Mouse (Mus musculus): ENCODE results near the gene Hist1h2ah. TPM values are rescaled to one million over a fixed set of nuclear protein-coding genes. Genes with fewer than 3 reads are reported as not detected.

The Hist1h2ah gene
- polyA plus RNA-seq, 1 experiment from 2014 or later: 3.3 TPM

GRCm38 (mm10) chr13:21999147-21999546 lies 36.2 kb downstream of the Hist1h2ah start:
- peaks cover 4% of the 10 kb centered on the region; the same call in 1 of the 2 replicates for H3K4me1 ChIP-seq
- no peaks in the 10 kb centered on the region for H3K36me3 ChIP-seq
- H3K27ac ChIP-seq: no peak overlapping the region
- no peak overlapping the region for H3K9ac ChIP-seq
- no peak overlapping the region for H3K4me2 ChIP-seq (replicated peaks)
- H3K9me3 ChIP-seq: no peaks in the 10 kb centered on the region
- H3K27me3 ChIP-seq (replicated peaks): peaks cover 93% of the 10 kb centered on the region
- H3K4me3 ChIP-seq: no peak overlapping the region
- WGBS: 29% methylated on average over 4 of the region's 4 CpGs
- ATAC-seq (ENCODE audit: low FRiP score, low read depth): no peak

- no peak for ATAC-seq (ENCODE audit: low FRiP score, low read depth)
- Histone ChIP-seq H3K27ac (no peak overlapping the region), H3K4me3 (no peak overlapping the region), H3K9ac (no peak overlapping the region), H3K36me3 (no peaks in the 10 kb centered on the region), H3K4me1 (peaks cover 4% of the 10 kb centered on the region; the same call in 1 of the 2 replicates), H3K9me3 (no peaks in the 10 kb centered on the region), H3K27me3 (replicated peaks) (peaks cover 90% of the 10 kb centered on the region), H3K4me2 (replicated peaks) (no peak overlapping the region)
- 22% methylated on average over 3 of the region's 3 CpGs for WGBS
Observed at GRCm38 (mm10) chr13:21998412-21998811, 37.0 kb downstream of the Hist1h2ah start.

GRCm38 (mm10) chr13:21997821-21998220 lies 37.5 kb downstream of the Hist1h2ah start:
- no peak overlapping the region for H3K27ac ChIP-seq
- H3K9ac ChIP-seq: no peak overlapping the region
- H3K4me3 ChIP-seq: no peak overlapping the region
- H3K36me3 ChIP-seq: no peaks in the 10 kb centered on the region
- H3K9me3 ChIP-seq: no peaks in the 10 kb centered on the region
- WGBS: 2% methylated on average over 4 of the region's 4 CpGs
- peaks cover 87% of the 10 kb centered on the region for H3K27me3 ChIP-seq (replicated peaks)
- ATAC-seq (ENCODE audit: low FRiP score, low read depth): no peak
- peaks cover 4% of the 10 kb centered on the region; the same call in 1 of the 2 replicates for H3K4me1 ChIP-seq
- peak overlapping the region; percentile 50 for H3K4me2 ChIP-seq (replicated peaks)

GRCm38 (mm10) chr13:21997201-21997820 lies 38.1 kb downstream of the Hist1h2ah start:
- Histone ChIP-seq H3K27ac (no peak overlapping the region), H3K9me3 (no peaks in the 10 kb centered on the region), H3K27me3 (replicated peaks) (peaks cover 84% of the 10 kb centered on the region), H3K4me2 (replicated peaks) (peak overlapping the region; percentile 50), H3K4me3 (peak overlapping the region; percentile 20), H3K4me1 (peaks cover 4% of the 10 kb centered on the region; the same call in 1 of the 2 replicates), H3K36me3 (no peaks in the 10 kb centered on the region), H3K9ac (no peak overlapping the region)
- WGBS: 1% methylated on average over 21 of the region's 21 CpGs
- ATAC-seq (ENCODE audit: low FRiP score, low read depth): no peak

GRCm38 (mm10) chr13:21996840-21997185 lies 38.6 kb downstream of the Hist1h2ah start:
- H3K4me2 ChIP-seq (replicated peaks): peak overlapping the region; percentile 50
- no peak for ATAC-seq (ENCODE audit: low FRiP score, low read depth)
- H3K9me3 ChIP-seq: no peaks in the 10 kb centered on the region
- no peaks in the 10 kb centered on the region for H3K36me3 ChIP-seq
- H3K4me3 ChIP-seq: peak overlapping the region; percentile 20
- H3K27me3 ChIP-seq (replicated peaks): peaks cover 79% of the 10 kb centered on the region
- no peak overlapping the region for H3K27ac ChIP-seq
- WGBS: under 1% methylated on average over 13 of the region's 13 CpGs
- peaks cover 4% of the 10 kb centered on the region; the same call in 1 of the 2 replicates for H3K4me1 ChIP-seq
- no peak overlapping the region for H3K9ac ChIP-seq

GRCm38 (mm10) chr13:21996101-21996839 lies 39.1 kb downstream of the Hist1h2ah start:
- no peak for ATAC-seq (ENCODE audit: low FRiP score, low read depth)
- Histone ChIP-seq H3K9me3 (no peaks in the 10 kb centered on the region), H3K4me3 (peak overlapping the region; percentile 28), H3K36me3 (no peaks in the 10 kb centered on the region), H3K4me1 (peaks cover 4% of the 10 kb centered on the region; the same call in 1 of the 2 replicates), H3K4me2 (replicated peaks) (peak overlapping the region; percentile 57), H3K27ac (no peak overlapping the region), H3K9ac (no peak overlapping the region), H3K27me3 (replicated peaks) (peaks cover 73% of the 10 kb centered on the region)
- WGBS: 2% methylated on average over 12 of the region's 12 CpGs

- Histone ChIP-seq H3K9me3 (no peaks in the 10 kb centered on the region), H3K27ac (no peak overlapping the region), H3K4me1 (peaks cover 4% of the 10 kb centered on the region; the same call in 1 of the 2 replicates), H3K36me3 (no peaks in the 10 kb centered on the region), H3K4me2 (replicated peaks) (peak overlapping the region; percentile 57), H3K4me3 (peak overlapping the region; percentile 28), H3K9ac (no peak overlapping the region), H3K27me3 (replicated peaks) (peaks cover 65% of the 10 kb centered on the region)
- under 1% methylated on average over 21 of the region's 21 CpGs for WGBS
- no peak for ATAC-seq (ENCODE audit: low FRiP score, low read depth)
Observed at GRCm38 (mm10) chr13:21995331-21995914, 39.9 kb downstream of the Hist1h2ah start.

- no peak overlapping the region for H3K9ac ChIP-seq
- peaks cover 4% of the 10 kb centered on the region; the same call in 1 of the 2 replicates for H3K4me1 ChIP-seq
- H3K4me3 ChIP-seq: peak overlapping the region; percentile 28; the same call in 1 of the 2 replicates
- WGBS: 4% methylated on average over 8 of the region's 8 CpGs
- H3K4me2 ChIP-seq (replicated peaks): peak overlapping the region; percentile 57
- H3K9me3 ChIP-seq: no peaks in the 10 kb centered on the region
- no peak for ATAC-seq (ENCODE audit: low FRiP score, low read depth)
- no peak overlapping the region for H3K27ac ChIP-seq
- no peaks in the 10 kb centered on the region for H3K36me3 ChIP-seq
- H3K27me3 ChIP-seq (replicated peaks): peaks cover 61% of the 10 kb centered on the region
Observed at GRCm38 (mm10) chr13:21994896-21995295, 40.5 kb downstream of the Hist1h2ah start.

- Histone ChIP-seq H3K4me2 (replicated peaks) (no peak overlapping the region), H3K9me3 (no peaks in the 10 kb centered on the region), H3K36me3 (no peaks in the 10 kb centered on the region), H3K4me3 (no peak overlapping the region), H3K4me1 (peaks cover 4% of the 10 kb centered on the region; the same call in 1 of the 2 replicates), H3K27me3 (replicated peaks) (peaks cover 53% of the 10 kb centered on the region), H3K27ac (no peak overlapping the region), H3K9ac (no peak overlapping the region)
- no peak for ATAC-seq (ENCODE audit: low FRiP score, low read depth)
- WGBS: under 1% methylated on average over 22 of the region's 22 CpGs
Observed at GRCm38 (mm10) chr13:21993957-21994738, 41.2 kb downstream of the Hist1h2ah start.

GRCm38 (mm10) chr13:21992550-21992949 lies 42.8 kb downstream of the Hist1h2ah start:
- no peak overlapping the region for H3K27ac ChIP-seq
- ATAC-seq (ENCODE audit: low FRiP score, low read depth): no peak
- no peaks in the 10 kb centered on the region for H3K36me3 ChIP-seq
- H3K9me3 ChIP-seq: no peaks in the 10 kb centered on the region
- peaks cover 37% of the 10 kb centered on the region for H3K27me3 ChIP-seq (replicated peaks)
- peaks cover 4% of the 10 kb centered on the region; the same call in 1 of the 2 replicates for H3K4me1 ChIP-seq
- no peak overlapping the region for H3K4me3 ChIP-seq
- WGBS: 92% methylated on average over 5 of the region's 5 CpGs
- no peak overlapping the region for H3K4me2 ChIP-seq (replicated peaks)
- no peak overlapping the region for H3K9ac ChIP-seq

Measured in neural tube, embryonic 12.5 days (tissue).